Mouse (Mus musculus) skeletal muscle tissue, adult 2 months (tissue): ENCODE data around the gene Evl.

Experiments
- DNase-seq: peaks from one replicate; pipeline ENCODE4 v3.0.0-alpha.2; 2012; ENCODE audit warnings: low read depth, low spot score

Gene Evl

DNA sequence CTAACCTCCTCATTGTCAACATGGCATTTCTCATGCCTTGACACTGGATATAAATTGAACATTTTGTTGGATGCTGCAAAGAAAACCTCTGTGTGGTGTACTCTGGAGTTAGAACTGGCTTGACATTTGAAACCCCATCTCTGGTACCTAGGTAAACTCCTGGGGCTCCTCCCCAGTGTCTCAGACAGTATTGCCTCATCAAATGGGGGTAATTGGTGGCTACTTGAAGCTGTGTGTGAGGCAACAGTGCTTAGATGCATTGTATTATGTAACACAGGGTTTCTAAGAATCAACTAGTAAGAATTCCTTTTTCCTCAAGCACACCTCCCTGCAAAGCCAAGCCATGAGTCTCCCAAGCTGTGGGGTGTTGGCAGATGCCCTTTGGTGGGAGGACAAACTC lies 93.3 kb downstream of the Evl start:
- no peak for DNase-seq

DNA sequence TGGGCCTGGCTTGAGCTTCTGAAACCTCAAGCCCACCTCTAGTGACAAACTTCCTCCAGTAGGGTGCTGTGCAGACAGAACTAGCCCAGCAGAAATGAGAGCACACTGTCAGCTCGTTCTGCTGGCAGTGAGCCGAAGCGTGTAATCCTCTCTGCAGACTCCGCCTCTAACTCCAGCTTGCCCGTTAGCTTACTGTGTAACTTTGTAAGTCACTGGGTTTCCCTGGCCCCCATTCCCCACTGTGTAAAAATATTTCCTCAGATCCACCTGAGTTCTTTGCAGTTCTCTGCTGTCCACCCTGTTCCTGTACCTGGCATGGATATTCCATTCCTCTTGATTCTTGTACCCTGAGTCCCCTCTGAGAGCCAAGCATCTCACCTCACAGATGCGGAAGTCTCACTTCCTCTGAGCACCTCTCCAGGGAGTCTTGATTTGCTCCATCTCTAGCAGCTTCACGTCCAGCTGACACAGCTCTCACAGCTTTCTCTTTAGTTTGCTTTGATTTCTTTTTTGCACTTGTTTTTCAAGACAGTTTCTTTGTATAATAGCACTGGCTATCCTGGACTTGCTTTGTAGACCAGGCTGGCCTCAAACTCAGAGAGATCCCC lies 96.6 kb downstream of the Evl start:
- DNase-seq, result peak; percentile 60

DNA sequence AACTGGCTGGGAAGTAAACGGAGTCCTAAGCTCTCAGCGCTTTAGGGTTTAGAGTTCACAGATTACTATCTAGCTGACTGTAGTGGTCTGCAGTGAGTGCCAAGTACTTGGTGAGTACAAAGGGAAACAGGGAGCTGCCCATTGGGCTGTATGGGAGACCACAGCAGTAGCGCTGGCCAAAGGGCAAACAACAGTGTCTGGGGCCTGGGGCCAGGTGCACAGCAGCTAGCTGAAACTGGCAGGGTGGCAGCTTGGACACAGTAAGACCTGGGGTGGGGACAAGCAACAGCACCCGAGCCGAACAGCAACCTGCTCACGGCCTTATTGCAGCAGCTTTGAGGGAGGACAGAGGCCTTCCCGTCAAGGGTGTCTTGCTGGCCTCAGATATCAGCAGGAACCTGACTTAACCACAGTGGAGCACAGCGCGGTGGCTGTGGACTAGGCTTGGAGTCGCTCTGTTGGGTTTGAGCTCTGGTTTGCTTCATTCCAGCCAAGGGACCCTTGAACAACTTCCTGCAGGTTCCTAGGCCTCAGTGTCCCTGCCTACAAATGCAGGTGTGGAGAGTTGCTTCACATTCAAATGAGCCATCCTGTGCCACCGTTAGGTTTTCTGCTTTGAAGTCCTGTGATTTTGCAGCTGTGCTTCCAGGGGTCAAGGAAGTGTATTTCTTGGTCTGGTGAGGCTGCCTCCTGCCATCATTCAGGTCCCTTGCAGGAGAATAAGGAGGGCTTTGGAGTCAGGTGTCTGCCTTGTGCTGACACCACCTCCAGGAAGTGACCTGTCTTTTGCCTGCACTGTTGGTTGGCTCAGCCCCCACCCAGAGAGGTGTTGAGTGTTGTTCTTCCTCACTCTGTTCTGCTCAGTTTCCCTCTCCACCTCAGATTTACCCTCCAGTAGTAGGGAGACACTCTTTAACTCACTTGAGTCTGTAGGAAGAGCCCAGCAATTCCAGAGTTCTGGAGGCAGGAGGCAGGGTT lies 99.1 kb downstream of the Evl start:
- DNase-seq, result no peak

DNA sequence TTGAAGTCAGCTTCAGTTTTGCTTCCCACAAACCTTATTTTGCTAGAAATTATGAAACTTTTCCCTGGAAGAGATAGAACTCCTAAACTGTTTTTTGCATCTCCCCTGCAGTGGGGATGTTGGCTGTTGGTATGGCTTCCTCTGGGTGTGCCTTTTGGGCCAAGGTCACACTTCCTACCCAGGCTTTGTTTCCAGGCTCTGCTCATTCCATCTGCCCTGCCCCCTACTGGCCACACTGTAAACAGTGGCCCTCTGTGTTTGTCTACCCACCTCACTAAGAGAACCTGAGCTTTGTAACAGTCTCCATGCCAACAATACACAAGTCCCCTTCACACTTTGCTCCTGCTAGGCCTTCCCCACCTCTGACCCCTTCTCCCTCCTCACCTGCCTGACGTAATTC lies 102.8 kb downstream of the Evl start:
- DNase-seq, result no peak

DNA sequence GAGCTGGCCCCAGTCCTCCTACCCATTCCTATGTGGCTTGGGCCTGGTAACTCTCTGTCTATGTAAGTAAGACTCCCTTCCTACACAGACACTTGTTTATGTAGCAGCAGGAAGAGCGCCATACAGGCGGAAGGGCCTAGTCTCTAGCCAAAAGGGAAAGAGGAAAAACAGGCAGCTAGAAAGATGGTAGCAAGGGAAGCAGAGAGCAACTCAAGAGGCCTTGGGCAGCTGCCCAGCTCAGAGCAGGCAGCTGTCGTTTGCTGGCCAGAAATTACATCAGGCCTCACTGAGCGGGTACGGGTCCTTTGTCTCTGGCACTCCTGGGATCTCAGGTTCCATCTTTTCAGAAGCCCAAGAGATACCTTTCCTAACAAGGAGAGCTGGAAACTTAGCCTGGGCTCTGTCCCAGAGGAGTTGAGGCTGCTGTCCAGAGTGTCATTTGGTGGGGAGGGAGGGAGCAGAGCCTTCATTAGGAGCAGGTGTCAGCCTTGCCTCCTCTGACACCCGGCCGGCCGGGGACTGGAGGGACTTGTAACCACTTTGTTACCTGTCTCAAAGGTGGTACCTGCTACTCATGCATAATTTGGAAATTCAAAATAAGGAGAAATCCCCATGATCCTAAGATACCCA lies 114.2 kb downstream of the Evl start:
- DNase-seq, result peak; percentile 58

DNA sequence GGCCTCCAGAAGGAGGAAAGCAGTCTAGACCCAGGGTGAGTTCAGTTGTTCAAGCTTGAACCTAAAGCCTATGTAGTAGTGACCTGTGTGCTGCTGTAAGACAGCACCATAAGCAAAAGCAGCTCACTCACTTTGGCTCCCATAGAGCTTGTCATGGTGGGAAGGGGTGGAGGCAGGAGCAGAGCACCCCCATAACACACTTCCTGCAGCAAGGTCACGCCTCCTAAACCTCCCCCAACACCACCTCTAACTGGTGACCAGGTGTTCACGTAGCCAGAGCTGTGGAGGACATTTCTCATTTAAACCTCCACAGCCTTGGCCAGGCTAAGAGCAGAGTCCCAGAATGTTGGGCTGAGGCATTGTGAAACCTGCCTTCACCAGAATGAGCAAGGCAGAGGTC lies 117.0 kb downstream of the Evl start:
- DNase-seq, result no peak

DNA sequence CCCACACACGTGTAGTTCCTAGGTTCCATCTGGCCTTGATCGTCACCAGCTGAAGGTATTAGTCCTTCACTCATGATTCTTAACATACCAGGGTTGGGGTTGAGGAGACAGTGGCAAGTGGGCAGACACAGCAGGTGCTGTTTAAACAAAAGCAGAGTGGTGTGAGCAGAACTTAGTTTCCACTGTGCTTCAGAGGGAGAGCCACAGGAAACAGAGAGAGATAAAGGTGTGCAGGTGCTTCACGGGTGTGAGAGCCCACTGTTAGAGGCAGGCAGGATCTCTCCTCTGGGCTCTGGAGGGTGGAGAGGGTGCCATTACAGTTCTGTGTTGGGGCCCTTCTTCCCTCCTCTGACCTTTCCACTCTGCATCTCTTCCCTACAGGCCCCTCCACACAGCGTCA lies 118.4 kb downstream of the Evl start:
- no peak for DNase-seq

DNA sequence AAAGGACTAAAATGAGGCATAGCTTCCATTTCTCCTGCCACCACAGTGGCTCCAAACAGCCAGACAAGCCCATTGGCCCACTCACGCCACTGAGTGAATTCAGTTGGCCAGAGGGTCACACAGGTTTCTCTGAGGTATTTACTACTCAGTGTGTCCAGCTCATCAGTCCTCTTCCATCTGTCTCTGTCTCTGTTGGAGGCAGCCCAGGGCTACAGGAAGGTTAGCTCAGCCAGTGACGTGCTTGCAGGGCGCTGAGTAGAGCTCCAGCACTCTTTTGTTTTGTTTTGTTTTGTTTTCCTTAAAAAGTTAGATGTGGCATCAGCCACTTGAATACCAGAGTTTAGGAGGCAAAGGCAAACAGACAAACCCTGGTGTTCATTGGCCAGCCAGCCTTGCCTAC lies 119.0 kb downstream of the Evl start:
- DNase-seq, result no peak

DNA sequence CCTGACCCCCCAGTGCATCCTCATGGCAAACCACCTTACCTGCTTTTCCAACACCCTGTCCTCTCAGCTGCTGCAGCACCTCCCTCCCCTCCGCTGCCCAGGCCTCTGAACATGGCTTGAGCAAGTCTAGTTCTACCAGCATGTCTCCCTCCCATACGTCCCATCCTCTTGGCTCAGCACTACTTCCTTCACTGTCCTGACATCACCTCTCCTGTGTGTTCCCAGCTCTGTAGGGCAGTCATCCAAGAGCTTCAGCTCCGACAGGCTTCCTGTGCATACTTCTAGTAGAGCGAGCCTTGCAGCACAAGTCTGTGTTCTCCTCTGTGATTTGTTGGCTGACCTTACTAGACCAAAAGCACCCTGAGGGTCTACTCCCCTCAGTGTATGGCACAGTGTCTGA lies 120.0 kb downstream of the Evl start:
- DNase-seq, result peak; percentile 53

DNA sequence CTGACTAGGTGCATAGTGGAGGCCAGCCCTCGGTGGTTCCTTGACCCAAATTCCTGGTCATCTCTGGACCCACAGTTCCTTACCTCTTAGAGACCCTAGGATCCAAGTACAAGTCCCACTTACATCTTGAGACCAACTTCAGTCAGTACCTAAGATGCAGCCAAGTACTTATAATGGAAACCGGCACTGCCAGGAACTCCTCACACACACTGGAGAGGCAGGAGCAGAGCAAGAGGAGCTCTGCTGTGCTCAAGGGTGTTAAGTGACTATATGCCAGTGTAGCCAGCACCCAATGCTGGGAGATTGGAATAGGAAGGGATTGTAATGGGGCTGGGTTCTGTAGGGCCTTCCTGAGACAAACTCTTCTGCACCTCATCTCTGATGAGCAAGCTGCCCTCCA lies 120.4 kb downstream of the Evl start:
- no peak for DNase-seq

DNA sequence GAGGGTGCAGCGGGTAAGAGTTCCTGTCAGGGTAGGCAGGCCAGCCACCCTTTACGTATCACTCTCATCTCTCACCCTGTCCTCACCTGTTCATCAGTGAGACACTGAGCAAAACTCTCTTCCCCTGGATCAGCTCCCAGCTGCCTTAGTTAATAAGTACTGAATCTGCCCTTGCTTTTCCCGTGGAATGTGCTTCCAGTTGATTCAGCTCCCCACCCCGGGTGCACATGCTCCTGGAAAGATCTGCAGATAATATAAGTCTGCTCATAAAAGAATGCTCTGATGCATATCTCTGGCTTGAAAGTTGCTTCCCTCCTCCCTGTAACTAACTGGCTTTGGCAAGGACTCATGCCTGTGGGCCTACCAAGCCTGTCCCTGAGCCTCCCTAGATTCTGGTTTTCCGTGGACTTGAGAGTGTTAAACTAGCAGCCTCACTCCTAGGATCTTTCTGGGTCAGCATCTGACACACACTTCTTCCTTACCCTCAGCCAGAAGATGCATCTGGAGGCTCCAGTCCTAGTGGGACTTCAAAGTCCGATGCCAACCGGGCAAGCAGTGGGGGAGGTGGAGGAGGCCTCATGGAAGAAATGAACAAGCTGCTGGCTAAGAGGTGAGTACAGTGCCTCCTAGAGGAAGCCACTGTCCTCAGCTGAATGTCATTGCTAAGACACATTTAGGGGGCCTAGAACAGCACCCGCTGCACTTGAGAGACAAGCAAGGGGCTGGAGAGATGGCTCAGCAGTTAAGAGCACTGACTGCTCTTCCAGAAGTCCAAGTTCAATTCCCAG lies 121.3 kb downstream of the Evl start:
- no peak for DNase-seq

DNA sequence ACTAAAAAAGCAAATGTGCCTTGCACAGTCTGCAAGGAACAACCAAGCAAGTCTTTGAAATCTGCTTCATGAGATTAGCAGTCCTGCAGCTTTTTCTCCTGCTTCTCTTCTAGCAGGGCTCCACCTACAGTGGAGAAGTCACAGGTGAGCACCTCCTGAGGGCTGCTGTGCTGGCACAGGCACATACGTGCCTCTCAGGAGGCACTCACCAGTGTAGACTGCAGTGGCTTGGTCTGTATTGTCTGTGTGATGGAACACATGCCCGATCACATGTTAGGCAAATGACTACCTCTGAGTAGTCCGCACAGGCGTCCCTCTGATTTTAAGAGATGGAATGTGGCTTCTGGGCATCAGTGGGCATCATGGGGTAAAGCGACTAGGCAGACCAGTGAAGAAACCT lies 122.6 kb downstream of the Evl start:
- no peak for DNase-seq

DNA sequence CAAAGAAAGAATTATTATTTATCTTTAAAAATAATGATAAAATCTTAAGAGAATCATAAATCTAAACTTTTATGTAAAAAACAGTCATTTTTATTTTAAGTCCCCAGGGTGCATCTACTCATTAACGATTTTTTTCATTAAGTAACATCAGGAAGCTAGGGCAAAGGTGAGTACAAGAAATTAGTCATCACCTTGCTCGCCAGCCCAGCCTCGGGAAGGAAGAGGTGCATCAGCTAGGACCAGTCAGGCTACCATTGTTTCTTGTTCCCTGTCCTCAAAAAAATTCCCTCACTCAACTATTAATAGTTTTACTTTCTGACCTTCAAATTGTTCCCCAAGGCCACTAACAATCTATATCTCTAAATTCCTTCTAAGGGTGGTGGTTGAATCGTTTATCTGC lies 123.8 kb downstream of the Evl start:
- DNase-seq, result no peak

DNA sequence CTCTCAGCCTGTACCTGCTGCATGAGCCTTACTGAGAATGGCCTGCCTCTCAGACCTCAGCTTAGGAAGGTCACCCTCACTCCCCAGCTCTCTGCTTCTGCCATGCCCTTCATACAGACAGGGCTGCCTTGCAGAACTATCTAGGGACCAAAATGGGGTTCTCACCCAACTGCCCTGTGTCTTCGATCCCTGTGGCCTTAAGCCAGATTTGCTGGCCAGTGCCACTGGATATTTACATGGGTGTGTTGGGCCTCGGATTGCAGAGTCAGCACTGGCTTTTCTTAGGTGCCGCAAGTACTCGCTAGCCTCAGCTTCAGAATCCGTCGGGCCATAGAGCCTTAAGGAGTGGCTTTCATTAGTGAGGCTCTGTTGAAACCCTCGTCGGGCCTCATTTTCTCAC lies 126.3 kb downstream of the Evl start:
- DNase-seq, result no peak

DNA sequence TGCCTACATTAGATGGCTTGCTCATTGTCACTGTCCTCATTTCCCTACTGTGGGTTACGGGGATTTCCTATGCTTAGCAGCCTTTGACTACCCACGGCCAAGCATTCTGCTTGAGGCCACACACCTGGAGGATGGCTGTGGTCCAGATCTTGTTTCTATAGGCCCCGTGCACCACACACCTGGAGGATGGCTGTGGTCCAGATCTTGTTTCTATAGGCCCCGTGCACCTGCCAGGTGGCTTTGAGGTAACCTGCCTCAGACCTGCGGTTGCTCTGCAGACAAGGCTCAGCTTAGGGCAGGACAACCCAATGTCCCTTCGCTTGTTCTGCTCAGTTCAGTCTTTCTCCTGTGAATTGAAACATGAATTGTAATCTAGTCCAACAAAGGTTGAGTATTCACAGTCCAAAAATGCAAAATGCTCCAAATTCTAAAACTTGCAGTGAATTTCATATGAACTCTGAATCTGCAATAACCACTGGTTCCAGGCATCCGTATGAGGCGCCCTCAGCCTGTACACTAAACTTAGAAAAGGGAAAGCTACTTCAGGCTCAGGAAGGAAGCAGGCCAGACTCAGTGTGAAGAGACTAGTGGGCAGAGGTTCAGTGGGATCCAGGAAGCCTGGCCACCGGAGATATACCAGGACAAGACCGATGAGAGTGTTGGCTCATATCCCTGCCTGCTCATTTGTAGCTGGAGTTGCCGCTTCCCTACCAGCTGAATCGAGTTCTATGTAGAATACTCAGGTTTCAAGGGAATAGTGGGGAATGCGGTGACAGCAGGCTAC lies 127.9 kb downstream of the Evl start:
- no peak for DNase-seq

DNA sequence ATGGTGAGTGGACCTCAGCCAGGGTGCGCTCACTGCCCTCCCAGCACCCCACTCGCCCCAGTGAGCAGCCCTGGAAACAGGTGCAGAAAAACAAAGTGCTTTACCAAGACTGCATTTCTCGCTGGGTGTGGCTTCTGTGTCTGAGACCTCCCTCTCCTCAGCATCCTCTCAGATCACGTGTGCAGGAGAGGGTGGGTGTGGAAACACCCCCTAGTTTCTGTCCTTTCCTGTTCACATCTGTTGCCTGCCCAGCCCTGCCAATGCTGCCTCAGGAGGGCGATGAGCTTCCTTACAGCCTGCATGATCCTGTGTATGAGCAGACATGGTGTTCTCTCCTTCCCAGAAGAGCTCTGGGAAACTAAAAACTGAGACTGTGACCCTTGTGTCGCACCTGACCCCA lies 131.9 kb downstream of the Evl start:
- DNase-seq, result no peak

DNA sequence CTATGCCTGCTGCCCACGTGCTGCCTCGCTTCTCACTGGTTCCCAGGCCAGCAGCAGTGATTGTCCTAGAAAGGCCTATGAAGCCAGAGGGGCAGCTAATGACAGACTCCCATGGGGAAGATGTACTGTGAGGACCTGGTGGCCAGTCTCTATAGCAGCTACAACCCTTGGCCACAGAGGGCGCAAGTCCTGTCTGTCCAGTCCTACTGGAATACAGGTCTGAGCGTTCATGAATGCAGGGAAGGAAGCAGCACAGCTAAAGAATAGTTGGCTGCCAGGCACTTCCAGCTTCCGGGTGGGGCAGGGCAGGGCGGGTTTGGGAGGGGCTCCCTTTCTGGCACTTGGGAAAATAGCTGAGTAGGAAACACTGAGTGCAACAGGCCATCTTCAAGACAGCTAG lies 132.4 kb downstream of the Evl start:
- no peak for DNase-seq

DNA sequence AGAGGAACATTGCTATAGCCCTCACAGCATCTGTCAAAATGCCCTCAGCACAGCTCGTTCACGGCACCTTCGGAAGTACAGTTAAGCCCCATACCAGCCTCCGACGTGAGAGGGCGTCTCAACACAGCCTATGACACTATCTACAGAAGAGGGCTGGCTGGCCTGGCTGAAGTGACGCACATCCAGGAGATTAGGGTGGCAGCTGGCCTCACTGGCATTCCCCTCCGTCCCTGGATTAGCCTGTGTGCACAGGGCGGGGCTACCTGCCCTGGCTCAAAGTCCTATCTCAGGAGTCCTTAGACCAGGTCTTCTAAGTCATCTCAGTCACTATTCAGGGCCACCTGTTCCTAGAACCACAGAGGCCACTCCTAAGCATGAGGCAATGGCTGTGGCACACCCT lies 134.6 kb downstream of the Evl start:
- no peak for DNase-seq

DNA sequence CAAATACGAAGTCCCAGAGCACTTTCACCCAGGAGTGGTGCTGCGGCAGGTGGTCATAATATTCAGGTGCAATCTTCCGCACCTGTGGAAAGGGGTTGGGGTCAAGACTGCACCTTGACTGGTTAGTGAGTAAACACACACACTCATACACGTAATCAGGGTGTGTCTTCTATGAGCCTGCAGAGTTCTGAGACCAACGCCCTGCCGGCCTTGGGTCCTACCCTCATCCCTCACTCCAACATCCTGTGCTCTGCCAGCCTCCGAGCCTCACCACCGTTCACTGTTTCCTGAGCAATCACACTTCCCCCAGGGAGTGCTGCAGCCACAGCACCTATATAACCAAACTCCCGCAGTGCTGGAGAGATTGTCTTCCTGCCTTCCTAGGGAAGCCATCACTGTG lies 136.0 kb downstream of the Evl start:
- DNase-seq, result no peak

DNA sequence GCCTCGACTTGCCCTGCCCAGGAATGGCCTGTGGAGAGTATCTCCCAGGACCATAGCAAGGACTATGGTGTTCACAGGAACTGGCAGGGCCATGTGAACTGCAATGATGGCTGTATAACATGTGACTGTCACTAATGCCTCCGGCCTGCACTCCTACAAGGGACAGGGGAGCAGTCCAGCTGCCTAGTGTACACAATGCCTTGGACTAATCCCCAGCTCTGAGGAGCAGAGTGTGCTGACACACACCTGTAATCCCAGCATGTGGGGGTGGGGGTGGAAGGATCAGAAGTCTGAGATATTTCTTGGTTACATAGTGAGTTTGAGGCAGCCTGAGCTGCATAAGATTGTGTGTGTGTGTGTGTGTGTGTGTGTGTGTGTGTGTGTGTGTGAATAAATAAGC lies 139.1 kb downstream of the Evl start:
- no peak for DNase-seq

DNA sequence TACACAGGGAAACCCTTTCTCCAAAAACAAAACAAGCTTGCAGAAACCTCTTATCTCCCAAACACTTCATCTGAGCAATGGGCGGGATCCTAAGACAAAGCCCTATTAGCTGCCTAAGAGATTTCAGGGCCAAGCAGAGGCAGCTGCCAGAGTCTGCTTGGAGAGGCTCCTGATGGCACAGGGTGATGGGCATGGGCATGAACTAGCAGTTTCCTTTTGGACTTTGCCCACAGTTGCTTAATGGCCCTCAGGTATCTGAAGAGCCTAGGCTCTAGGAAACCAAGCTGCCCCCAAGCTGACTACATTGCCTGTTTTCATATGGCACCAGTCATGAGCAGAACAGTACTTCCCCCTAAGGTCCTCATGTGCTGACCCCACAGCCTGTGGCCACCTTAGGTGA lies 139.7 kb downstream of the Evl start:
- DNase-seq, result no peak
